Mouse (Mus musculus): ENCODE data around the gene Clp1. TPM values are rescaled to one million over a fixed set of nuclear protein-coding genes. Genes with fewer than 3 reads are reported as not detected.
A peak's percentile ranks its signal among the peaks of the same experiment; 100 is the strongest.
"Not testable (repeated sequence)": the region's sequence is repeated elsewhere in the genome, so short reads cannot be mapped to it uniquely, and the experiment has no call there.

Gene Clp1
- polyA plus RNA-seq, 1 experiment from 2014 or later: 28.3 TPM

DNA sequence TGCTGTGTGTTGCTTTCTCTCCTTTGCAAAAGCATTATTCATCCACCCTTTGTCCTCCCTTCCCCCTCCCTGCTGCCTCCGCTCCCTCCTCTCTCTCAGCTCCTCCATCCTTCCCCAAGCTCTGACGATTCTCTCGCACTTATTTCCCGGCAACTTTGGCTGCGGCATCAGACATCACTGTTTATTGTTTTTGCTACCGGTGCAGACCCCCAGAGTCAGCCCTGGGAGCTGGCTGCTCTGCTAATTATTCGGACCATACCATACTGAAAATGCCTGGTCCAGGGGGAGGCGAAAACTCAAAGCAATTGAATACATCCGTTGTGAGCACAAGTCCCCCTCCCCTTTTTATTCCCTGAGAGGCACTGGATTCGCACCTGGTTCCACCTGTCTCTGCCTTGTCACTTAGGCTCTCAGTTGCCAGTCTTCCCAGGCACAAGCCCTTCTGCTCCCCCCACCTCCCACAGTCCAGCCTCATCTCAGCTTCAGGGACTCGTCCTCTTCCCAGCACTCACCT, 7.3 kb upstream of the Clp1 start:
- Histone ChIP-seq H3K4me3 (ENCODE audit: low read length) (peak overlapping the region; percentile 38), H3K9me3 (ENCODE audit: control insufficient read depth, low read length) (no peaks in the 10 kb centered on the region), H3K4me2 (ENCODE audit: low read depth, low read length) (peak overlapping the region; percentile 48), H3K27me3 (ENCODE audit: control insufficient read depth, insufficient read depth, low read depth, low read length) (peaks cover 3% of the 10 kb centered on the region), H3K4me1 (replicated peaks; ENCODE audit: control insufficient read depth, insufficient read depth, low read length) (peaks cover 40% of the 10 kb centered on the region), H3K27ac (ENCODE audit: low read length) (no peak overlapping the region), H3K36me3 (ENCODE audit: control insufficient read depth, insufficient read depth, low read length) (no peaks in the 10 kb centered on the region), H3K9ac (ENCODE audit: low read length) (peak overlapping the region; percentile 42)
- under 1% methylated on average over 11 of the region's 11 CpGs for WGBS
- no peak for ATAC-seq (ENCODE audit: low read depth)

- Histone ChIP-seq H3K27me3 (ENCODE audit: control insufficient read depth, insufficient read depth, low read depth, low read length) (peaks cover 3% of the 10 kb centered on the region), H3K36me3 (ENCODE audit: control insufficient read depth, insufficient read depth, low read length) (no peaks in the 10 kb centered on the region), H3K9ac (ENCODE audit: low read length) (peak within 1 kb of the TSS; percentile 42), H3K4me1 (replicated peaks; ENCODE audit: control insufficient read depth, insufficient read depth, low read length) (peaks cover 33% of the 10 kb centered on the region), H3K9me3 (ENCODE audit: control insufficient read depth, low read length) (no peaks in the 10 kb centered on the region), H3K4me3 (ENCODE audit: low read length) (peak within 1 kb of the TSS; percentile 38), H3K27ac (ENCODE audit: low read length) (no peak within 1 kb of the TSS), H3K4me2 (ENCODE audit: low read depth, low read length) (peak within 1 kb of the TSS; percentile 48)
- WGBS: 2% methylated on average over 8 of the region's 8 CpGs
- peak; percentile 11 for ATAC-seq (ENCODE audit: low read depth)
Measured at GRCm38 (mm10) chr2:84733579-84734300, 6.6 kb upstream of the Clp1 start, which contains the start of gene Ypel4. TSS of gene Ypel4 (plus strand) at chr2:84734058.

DNA sequence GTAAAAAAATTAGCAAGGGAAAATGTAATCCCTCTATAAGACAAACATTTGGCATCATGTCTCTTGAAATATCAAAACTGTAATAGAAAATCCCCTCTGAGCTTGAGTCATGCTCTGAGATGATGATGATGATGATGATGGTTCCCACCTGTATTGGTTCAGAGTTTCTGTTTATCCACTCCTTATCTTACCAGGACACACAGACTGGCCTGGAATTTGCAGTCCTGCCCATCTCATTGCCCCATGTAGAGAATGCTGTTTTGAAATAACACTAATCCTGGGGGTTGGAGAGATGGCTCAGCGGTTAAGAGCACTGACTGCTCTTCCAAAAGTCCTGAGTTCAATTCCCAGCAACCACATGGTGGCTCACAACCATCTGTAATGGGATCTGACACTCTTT, 5.2 kb upstream of the Clp1 start:
- no peak overlapping the region for H3K9ac ChIP-seq (ENCODE audit: low read length)
- 64% methylated on average over 1 of the region's 1 CpGs for WGBS
- no peak for ATAC-seq (ENCODE audit: low read depth)

GRCm38 (mm10) chr2:84731206-84731605, 4.1 kb upstream of the Clp1 start:
- Histone ChIP-seq H3K27ac (ENCODE audit: low read length) (no peak overlapping the region), H3K4me3 (ENCODE audit: low read length) (no peak overlapping the region), H3K4me1 (replicated peaks; ENCODE audit: control insufficient read depth, insufficient read depth, low read length) (peaks cover 14% of the 10 kb centered on the region), H3K36me3 (ENCODE audit: control insufficient read depth, insufficient read depth, low read length) (no peaks in the 10 kb centered on the region), H3K9ac (ENCODE audit: low read length) (no peak overlapping the region), H3K9me3 (ENCODE audit: control insufficient read depth, low read length) (no peaks in the 10 kb centered on the region), H3K27me3 (ENCODE audit: control insufficient read depth, insufficient read depth, low read depth, low read length) (peaks cover 3% of the 10 kb centered on the region), H3K4me2 (ENCODE audit: low read depth, low read length) (no peak overlapping the region)
- ATAC-seq (ENCODE audit: low read depth): no peak
- WGBS: 71% methylated on average over 3 of the region's 3 CpGs

More for the DNA sequence above, 5.2 kb upstream of the Clp1 start:
- Histone ChIP-seq H3K27ac (ENCODE audit: low read length) (no peak overlapping the region), H3K4me1 (replicated peaks; ENCODE audit: control insufficient read depth, insufficient read depth, low read length) (peaks cover 20% of the 10 kb centered on the region), H3K4me2 (ENCODE audit: low read depth, low read length) (no peak overlapping the region), H3K27me3 (ENCODE audit: control insufficient read depth, insufficient read depth, low read depth, low read length) (peaks cover 3% of the 10 kb centered on the region), H3K9me3 (ENCODE audit: control insufficient read depth, low read length) (no peaks in the 10 kb centered on the region), H3K36me3 (ENCODE audit: control insufficient read depth, insufficient read depth, low read length) (no peaks in the 10 kb centered on the region), H3K4me3 (ENCODE audit: low read length) (no peak overlapping the region)

- H3K4me2 ChIP-seq (ENCODE audit: low read depth, low read length); H3K27me3 ChIP-seq (ENCODE audit: control insufficient read depth, insufficient read depth, low read depth, low read length): not testable (repeated sequence)
- WGBS: 80% methylated on average over 5 of the region's 5 CpGs
Measured at GRCm38 (mm10) chr2:84728191-84728590, 1.0 kb upstream of the Clp1 start.

DNA sequence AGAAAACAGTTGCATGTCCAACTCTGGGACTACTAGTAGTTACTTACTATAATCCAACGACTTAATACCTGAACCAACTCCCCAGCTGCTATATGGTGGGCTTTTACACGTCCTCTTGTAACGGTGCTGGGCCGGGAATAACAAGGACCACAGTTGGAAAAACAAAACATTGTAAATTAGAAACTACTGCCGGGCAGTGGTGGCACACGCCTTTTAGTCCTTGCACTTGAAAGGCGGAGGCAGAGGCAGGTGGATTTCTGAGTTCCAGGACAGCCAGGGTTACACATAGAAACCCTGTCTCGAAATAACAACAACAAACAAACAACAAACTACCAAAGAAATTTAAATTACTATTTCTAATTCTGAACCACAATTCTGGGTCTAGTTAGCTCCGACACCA, 434 bp downstream of the Clp1 start:
- H3K4me3 ChIP-seq (ENCODE audit: low read length): peak overlapping the region; percentile 75
- H3K36me3 ChIP-seq (ENCODE audit: control insufficient read depth, insufficient read depth, low read length): peaks cover 11% of the 10 kb centered on the region; the same call in 1 of the 2 replicates
- no peak; the same call in 1 of the 2 replicates for ATAC-seq (ENCODE audit: low read depth)
- H3K4me1 ChIP-seq (replicated peaks; ENCODE audit: control insufficient read depth, insufficient read depth, low read length): peaks cover 9% of the 10 kb centered on the region
- 5% methylated on average over 9 of the region's 9 CpGs for WGBS
- no peaks in the 10 kb centered on the region for H3K9me3 ChIP-seq (ENCODE audit: control insufficient read depth, low read length)
- no peak overlapping the region for H3K27ac ChIP-seq (ENCODE audit: low read length)
- H3K4me2 ChIP-seq (ENCODE audit: low read depth, low read length): peak overlapping the region; percentile 92
- peak overlapping the region; percentile 71 for H3K9ac ChIP-seq (ENCODE audit: low read length)
- H3K27me3 ChIP-seq (ENCODE audit: control insufficient read depth, insufficient read depth, low read depth, low read length): no peaks in the 10 kb centered on the region

More at GRCm38 (mm10) chr2:84728191-84728590, 1.0 kb upstream of the Clp1 start:
- not testable (repeated sequence) for H3K27ac ChIP-seq (ENCODE audit: low read length); H3K9me3 ChIP-seq (ENCODE audit: control insufficient read depth, low read length); H3K4me1 ChIP-seq (replicated peaks; ENCODE audit: control insufficient read depth, insufficient read depth, low read length); H3K4me3 ChIP-seq (ENCODE audit: low read length); H3K9ac ChIP-seq (ENCODE audit: low read length); ATAC-seq (ENCODE audit: low read depth)
- peaks cover 11% of the 10 kb centered on the region; the same call in 1 of the 2 replicates for H3K36me3 ChIP-seq (ENCODE audit: control insufficient read depth, insufficient read depth, low read length)

GRCm38 (mm10) chr2:84725770-84726169, 1.4 kb downstream of the Clp1 start:
- Histone ChIP-seq H3K36me3 (ENCODE audit: control insufficient read depth, insufficient read depth, low read length) (peaks cover 11% of the 10 kb centered on the region; the same call in 1 of the 2 replicates), H3K4me1 (replicated peaks; ENCODE audit: control insufficient read depth, insufficient read depth, low read length) (peaks cover 9% of the 10 kb centered on the region), H3K9me3 (ENCODE audit: control insufficient read depth, low read length) (no peaks in the 10 kb centered on the region), H3K9ac (ENCODE audit: low read length) (no peak overlapping the region), H3K27ac (ENCODE audit: low read length) (no peak overlapping the region), H3K4me3 (ENCODE audit: low read length) (no peak overlapping the region), H3K27me3 (ENCODE audit: control insufficient read depth, insufficient read depth, low read depth, low read length) (no peaks in the 10 kb centered on the region), H3K4me2 (ENCODE audit: low read depth, low read length) (peak overlapping the region; percentile 92; the same call in 1 of the 2 replicates)
- WGBS: 90% methylated on average over 10 of the region's 10 CpGs
- ATAC-seq (ENCODE audit: low read depth): no peak

DNA sequence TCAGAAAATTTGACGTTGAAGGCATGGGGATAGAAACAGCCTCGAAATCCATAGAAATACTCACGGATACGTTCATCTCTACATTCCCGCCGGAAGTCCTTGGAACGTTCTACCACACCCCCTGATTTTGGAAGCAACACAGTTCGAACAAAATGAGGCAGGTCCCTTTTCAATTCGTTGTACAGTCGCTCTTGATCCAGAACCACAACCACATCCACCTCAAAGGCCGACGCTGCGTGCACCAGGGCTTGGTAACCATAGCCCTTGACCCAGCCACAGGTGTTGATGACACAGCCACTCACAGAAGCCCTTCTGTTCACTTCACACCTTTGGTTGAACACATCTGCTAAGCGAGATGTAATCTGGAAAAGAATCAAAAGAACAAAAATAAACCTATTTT, 3.3 kb downstream of the Clp1 start:
- H3K9ac ChIP-seq (ENCODE audit: low read length): no peak overlapping the region
- no peaks in the 10 kb centered on the region for H3K27me3 ChIP-seq (ENCODE audit: control insufficient read depth, insufficient read depth, low read depth, low read length)
- no peak for ATAC-seq (ENCODE audit: low read depth)

GRCm38 (mm10) chr2:84721182-84721581, 6.0 kb downstream of the Clp1 start:
- H3K4me2 ChIP-seq (ENCODE audit: low read depth, low read length): no peak overlapping the region

More for the DNA sequence above, 3.3 kb downstream of the Clp1 start:
- H3K4me3 ChIP-seq (ENCODE audit: low read length): no peak overlapping the region
- H3K36me3 ChIP-seq (ENCODE audit: control insufficient read depth, insufficient read depth, low read length): peaks cover 11% of the 10 kb centered on the region; the same call in 1 of the 2 replicates
- 87% methylated on average over 14 of the region's 14 CpGs for WGBS
- H3K27ac ChIP-seq (ENCODE audit: low read length): no peak overlapping the region
- peaks cover 9% of the 10 kb centered on the region for H3K4me1 ChIP-seq (replicated peaks; ENCODE audit: control insufficient read depth, insufficient read depth, low read length)
- H3K4me2 ChIP-seq (ENCODE audit: low read depth, low read length): no peak overlapping the region
- no peaks in the 10 kb centered on the region for H3K9me3 ChIP-seq (ENCODE audit: control insufficient read depth, low read length)

More at GRCm38 (mm10) chr2:84721182-84721581, 6.0 kb downstream of the Clp1 start:
- Histone ChIP-seq H3K27me3 (ENCODE audit: control insufficient read depth, insufficient read depth, low read depth, low read length) (no peaks in the 10 kb centered on the region), H3K27ac (ENCODE audit: low read length) (no peak overlapping the region), H3K9ac (ENCODE audit: low read length) (no peak overlapping the region), H3K4me3 (ENCODE audit: low read length) (no peak overlapping the region), H3K4me1 (replicated peaks; ENCODE audit: control insufficient read depth, insufficient read depth, low read length) (peaks cover 6% of the 10 kb centered on the region), H3K9me3 (ENCODE audit: control insufficient read depth, low read length) (no peaks in the 10 kb centered on the region), H3K36me3 (ENCODE audit: control insufficient read depth, insufficient read depth, low read length) (peaks cover 11% of the 10 kb centered on the region; the same call in 1 of the 2 replicates)
- 74% methylated on average over 3 of the region's 3 CpGs for WGBS
- no peak for ATAC-seq (ENCODE audit: low read depth)

Data from lung, embryonic 16.5 days (tissue).